Mouse (Mus musculus) testis, postnatal 14 days (tissue): Measurements from ENCODE around the gene Gm49661.

Experiments used
- DNase-seq: peaks from one replicate; pipeline ENCODE4 v3.0.0; 2021; ENCODE audit warnings: low spot score

Gm49661 gene

DNA sequence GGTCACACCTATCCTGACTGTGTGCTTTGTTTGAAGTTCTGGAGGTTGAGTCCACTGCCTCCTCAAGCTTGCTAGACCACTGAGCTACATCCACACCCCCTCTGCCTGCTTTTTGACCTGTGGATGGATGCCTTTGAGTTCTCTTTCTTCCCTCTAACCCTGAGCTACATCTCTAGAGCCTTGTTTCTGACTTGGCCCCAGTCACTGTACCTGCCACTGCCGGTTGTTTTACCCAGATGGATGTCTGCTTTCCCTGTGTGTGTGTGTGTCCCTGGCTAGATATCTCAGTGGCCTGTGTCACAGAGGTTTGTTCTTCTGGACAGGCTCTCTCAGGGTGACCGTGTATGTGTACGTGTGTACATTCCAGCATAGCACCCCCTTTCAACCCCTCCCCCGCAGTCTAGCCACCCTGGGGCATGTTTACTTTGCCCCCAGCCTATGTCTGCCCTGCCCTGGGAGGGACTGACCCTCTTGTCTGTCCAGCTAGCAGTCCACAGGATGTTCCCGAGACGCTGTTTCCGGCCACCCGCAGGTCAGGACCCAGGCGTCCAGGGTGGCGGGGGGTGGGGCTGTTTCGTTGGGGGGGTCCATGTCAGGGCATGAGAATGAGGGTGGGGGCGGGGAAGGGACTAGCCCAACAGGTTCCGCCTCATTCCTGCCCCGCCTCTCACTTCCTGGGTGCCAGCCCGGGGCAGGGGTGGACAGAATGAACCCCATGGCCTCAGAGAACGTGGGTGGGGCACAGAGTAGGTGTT lies 15.2 kb upstream of the Gm49661 start:
- DNase-seq = no peak

DNA sequence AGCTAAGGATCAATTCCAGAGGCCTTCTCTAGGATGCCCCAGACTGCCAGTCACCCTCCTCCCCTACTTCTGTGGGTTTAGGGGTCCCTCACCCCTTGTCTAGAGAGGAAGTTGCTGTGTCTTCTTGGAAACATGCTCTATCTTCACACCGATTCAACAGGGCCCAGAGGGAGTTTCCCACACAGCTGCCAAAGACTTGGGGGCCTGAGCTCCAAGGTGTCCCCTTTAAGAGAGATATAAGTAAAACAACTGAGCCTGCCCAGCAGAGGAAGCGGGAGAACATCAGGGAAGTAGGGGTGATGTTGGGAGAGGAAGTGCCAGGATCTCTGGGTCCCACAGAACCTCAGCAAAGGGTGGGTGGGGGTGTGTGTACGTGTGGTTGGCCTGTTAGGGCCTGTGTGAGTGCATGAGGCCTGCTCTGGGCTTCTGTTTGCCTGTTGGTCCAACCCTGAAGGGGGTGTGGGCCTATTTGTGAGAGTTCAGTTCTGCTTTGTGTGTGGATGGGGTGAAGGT lies 13.3 kb upstream of the Gm49661 start:
- no peak for DNase-seq

DNA sequence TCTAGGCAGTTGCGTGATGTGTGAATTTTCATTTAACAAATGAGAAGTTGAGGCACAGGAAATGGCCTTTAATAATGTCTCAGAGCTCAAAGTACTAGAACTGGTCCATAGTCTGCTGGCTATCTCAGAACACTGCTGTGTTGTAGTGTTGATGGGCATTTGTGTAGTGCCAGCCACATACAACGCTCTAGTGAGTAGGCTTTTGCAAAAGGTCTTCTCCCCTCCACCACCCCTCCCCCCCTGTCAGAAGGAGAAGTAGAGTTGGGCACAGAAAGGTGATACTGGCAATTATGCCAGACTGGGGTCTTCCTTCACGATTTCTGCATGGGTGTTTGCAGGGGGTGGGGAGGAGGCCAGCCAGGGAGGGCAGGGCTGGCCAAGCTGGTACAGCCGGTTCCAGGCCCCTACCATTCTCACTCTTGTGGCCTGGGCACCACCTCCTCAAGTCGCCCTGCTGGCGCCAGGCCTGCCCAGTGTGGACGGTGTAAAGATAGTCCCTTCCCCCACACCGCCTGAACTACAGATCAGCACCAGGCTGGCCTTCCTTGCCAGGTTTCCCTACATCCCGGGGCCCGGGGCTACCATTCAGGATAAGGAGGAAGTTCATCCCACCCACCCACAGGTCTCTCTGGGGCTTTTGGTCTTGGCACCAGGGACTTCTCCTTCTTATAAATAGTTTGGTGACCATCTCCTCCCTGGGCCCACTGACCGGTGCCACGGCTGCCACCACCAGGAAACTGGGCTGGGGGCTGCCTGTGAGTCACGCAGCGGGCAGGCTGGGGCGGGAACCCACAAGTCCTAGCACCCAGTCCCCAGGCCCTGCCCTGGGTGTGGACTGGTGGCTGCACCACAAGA lies 12.6 kb upstream of the Gm49661 start:
- no peak for DNase-seq

DNA sequence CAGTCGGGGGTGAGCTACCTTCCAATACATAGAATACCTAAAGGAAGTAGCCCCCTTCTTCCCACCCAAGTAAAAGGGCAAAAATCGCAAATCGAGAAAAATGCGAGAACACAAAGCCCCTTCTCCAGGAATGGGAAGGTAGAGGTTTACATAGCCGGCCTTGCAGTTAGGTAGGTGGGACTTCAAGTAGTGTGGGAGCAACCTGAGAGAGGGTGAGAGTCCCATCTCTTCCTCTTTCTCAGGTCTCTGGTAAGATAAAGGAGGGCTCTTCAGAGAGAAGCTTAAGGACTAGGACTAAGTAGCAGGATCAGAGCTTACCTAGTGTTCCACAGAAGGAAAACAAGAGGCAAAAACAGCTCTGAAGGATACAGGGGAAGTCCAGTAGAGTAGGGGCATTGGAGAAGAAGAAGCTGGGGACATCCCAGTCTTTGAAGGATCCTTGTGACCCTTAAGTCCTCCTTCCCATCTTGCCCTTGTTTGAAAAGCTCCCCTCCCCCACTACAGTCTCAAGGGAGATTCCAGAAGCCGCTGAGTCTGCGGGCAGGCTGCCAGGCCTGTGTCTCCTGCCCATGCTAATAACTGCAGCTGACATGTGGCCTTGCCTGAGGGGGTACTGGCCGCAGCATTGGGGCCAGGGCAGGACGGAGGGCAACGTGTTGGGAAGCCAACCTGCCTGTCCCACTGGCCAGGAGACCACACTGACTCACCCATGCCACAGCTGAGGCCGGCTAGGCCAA lies 11.6 kb upstream of the Gm49661 start:
- peak; percentile 57 for DNase-seq

DNA sequence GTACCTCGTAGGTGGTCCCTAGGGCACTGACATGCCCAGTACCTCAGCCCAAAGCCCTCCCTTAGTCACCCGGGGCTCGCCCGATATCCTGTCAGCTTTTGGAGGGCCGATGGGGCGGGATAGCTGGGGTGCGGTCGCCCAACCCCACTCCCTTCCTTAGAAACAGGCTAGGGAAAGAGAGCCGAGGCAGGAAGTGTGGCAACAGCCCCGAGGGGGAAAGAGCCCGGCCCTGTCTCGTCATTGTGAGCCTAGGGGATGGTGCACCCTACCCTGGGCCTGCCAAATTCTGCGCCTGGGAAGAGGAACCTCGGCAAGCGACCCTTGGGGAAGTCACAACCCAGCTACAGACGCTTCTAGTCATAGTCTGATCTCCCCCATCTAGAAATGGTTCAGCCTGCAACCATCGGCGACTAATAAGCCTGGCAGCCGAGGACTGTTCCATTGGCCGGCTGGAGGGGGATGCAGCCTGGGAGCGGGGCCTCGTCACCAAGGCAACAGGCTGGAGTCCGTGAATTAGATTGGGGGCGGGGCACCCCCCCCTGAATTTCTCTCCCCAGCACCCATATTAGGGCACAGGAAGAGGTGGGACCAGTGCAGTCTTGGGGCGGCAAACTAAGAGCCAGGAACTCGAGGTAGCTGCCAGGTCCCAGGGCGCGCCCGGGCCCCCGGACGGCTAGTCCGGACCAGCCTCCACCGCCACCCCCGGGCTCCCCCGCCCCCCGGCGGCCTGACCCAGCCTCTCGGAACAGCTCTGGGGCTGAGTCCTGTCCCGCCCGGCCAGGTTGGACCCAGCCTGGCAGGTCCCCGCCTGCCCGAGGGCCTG lies 10.6 kb upstream of the Gm49661 start:
- peak; percentile 86 for DNase-seq

DNA sequence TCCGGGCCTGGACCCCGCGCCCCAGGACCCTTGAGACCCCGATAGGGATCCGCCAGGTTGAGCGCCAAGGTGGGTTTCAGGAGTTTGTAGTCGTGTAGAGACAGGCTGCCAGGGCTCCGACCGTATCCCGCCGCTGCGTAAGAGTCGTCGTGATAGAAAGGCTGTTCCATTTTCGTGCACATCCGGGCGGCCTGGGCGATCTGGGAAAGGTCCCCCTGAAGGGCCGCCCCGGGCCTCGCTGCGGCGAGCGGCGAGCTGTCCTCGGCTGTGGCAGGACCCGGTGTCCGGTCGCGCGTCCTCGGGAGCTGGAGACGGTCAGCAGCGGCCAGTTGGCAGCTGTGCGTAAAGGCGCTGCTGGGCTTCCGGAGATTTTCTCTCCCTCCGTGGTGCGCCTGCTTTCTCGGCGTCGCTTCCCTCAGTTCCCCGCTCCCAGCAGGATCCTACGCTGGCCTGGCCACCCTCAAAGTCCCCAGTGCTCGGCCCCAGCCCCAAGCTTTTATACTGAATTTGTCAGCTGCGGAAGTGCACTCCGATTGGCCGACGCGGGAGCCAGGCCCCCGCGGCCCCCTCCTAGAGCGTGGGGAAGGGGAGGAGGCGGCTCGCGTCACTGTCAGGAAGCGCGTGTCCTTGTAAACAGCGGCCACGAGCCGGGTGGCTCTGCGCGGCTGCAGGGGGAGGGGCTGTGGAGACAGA lies 9.2 kb upstream of the Gm49661 start, which contains the start of gene Junb:
TSS of gene Junb (minus strand) at position 471 of the 693 bp plus-strand sequence.
- DNase-seq = peak; percentile 83

DNA sequence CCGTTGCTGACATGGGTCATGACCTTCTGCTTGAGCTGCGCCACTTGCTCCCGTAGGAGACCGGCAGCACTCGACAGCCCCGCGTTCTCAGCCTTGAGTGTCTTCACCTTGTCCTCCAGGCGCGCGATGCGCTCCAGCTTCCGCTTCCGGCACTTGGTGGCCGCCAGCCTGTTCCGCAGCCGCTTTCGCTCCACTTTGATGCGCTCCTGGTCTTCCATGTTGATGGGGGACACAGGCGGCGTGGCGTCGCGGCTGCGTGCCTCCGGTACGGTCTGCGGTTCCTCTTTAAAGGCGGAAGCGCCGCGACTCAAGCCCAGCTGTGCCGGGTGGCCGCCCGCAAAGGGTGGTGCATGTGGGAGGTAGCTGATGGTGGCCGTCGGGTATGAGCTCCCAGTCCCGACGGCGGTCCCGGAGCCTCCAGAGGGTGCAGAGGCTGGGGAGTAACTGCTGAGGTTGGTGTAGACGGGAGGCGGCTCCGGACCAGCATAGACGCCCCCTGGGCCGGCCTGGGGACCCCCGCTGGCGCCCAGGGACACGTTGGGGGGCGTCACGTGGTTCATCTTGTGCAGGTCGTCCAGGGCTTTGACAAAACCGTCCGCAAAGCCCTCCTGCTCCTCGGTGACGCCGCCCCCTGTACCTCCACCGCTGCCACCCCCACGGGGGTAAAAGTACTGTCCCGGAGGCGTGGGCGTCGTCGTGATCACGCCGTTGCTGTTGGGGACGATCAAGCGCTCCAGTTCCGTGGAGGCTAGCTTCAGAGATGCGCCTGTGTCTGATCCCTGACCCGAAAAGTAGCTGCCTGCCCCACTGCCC lies 8.4 kb upstream of the Gm49661 start:
- DNase-seq = peak; percentile 64

DNA sequence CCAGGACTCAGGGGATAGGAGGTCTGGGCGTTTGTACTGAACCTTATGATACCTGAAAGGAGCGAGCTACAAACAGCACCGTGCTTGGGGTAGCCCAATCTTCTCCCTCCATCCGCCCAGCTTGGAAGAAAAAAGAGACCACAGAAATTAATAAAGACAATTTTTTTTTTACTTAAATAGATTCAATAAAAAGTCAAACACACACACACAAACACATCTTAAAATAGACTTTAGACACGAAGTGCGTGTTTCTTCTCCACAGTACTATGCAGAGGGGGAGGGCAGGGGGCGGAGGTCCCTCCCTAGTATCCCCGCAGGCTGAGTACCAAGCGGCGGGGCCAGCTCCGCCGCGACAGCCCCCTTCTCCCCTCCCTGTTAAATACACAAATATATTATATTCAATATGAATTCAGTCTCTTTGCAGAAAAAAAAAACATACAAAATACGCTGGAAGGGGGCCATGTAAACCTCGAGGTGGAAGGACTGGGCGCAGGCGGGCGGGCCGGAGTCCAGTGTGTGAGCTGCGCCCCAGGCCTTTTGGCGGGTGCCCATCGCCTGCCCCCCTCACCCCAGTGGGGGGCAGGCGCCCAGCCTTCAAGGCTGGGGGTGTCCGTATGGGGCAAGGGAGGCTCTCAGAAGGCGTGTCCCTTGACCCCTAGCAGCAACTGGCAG lies 7.7 kb upstream of the Gm49661 start:
- DNase-seq = no peak

DNA sequence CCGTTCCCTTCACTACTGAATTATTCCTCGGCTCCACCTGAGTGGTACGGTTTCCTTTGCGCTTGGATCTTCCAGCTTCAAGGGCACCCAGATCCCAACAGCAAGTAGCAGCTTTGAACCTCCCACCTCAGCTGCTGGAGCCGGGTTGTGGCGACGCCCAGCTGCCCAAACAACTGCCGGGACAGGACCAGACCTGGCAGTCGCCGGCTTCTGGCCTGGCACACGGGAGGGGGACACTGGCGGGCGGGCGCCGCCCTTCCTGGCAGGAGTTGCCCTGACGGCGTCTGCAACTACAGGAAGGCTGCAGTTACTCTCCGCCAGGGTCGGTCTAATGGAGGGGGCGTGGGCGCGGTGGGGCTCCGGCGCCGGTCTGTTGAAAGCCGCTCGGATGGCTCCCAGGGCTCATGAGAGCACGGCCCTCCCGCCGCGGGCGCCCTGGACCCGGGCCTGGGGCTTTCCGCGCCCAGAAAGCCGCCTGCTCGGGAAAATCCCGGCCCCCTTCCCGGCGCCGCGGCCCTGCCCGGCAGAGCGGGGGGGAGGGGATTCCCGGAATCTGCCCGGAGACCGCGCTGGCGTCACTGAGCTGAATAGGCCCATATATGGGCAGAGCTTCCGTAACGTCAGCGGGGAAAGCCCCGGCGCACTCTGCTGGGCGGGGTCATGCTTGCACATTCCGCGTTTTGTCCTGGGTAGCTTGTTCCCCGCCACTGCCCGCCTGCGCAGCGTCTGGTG lies 7.0 kb upstream of the Gm49661 start:
- DNase-seq = peak; percentile 93

DNA sequence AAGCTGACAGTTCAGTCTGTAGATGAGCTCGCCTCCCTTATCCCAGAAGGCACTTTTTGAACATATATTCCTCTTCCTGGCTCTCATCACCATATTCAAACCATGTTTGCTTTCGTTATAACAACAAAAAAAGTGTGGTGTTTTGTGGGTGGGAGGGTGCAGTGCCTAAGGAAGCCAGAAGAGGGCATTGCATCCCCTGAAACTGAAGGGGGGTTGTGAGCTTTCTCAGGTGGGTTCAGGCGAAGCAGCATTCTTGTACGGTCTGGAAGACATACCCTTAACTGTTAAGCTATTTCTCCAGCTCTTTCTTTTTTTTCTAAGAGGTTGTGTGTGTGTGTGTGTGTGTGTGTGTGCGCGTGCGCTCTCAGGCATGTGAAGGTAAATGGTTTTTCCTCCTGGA lies 6.2 kb upstream of the Gm49661 start:
- no peak for DNase-seq

DNA sequence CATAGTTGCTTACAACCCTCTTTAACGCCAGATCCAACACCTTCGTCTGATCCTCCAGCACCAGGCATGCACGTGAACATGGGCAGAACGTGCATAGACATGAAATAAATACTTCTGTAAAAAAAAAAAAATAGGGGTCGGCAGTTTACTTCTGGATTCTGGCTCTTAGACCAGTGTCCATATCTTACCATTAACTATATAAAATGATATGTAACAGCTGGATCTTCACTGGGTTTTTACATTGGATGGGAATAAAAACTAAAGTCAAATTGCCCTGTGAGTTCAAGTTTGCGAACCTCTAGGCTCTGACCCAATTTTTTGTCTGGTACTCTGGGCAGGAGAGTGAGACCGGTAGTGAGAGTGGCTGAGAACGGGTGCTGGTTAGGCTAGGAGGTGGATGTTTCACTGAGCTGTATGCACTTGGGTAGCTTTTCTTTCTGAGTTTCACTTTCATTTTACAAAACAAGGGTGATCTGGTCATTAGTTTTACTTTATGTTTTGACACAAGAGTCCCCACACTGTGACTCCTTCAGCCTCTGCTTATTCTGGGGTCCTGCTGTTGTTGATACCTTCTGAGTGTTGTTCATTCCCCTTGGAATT lies 5.4 kb upstream of the Gm49661 start:
- no peak for DNase-seq

DNA sequence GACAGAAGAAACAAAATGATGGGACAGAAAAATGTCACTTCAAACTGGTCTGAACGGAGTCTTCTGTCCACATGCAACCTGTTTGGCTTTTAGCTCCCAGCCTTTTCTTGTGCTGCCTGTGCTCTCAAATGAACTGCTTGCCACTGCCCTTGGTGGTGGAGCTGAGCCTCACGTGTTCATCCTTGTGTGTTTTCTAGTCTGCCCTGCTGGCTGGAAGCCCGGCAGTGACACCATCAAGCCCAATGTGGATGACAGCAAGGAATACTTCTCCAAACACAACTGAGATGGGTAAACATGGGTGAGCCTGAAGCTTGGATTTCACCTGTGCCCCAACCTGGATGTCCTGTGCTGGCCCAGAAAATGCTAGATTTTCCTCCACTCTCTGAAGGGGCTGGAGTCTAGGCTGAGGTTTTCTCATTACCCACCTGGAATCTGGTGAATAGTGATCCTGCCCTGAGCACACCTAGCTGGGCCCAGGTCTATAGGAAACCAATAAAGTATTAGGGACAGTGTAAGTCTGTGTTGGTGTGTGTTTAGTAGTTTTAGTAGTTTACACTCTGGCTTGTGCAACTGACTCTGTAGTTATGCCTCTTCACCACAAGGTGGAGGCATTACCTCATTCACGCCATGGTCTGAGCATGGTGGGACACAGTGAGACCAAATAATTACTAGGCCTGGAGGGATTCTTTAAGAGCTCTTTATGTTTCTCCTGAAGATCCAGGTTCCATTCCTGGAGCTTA lies 4.7 kb upstream of the Gm49661 start:
- no peak for DNase-seq

DNA sequence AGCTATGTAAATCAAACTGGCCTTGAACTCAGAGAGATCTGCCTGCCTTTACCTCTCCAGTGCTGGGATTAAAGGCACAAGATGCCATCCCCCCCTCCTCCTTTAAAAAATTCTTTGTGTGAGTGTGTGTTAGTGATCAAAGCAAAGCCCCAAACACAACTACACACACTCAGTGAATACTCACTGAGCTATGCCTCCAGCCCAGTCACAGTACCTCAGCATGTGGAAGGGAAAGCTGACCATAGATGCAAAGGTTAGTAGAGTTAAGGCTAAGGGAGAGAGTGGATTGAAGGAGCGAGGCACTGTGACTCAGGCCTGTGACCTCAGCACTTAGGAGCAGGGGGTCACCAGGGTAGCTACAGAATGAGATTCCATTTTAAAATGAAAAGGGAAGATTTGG lies 3.8 kb upstream of the Gm49661 start:
- no peak for DNase-seq

DNA sequence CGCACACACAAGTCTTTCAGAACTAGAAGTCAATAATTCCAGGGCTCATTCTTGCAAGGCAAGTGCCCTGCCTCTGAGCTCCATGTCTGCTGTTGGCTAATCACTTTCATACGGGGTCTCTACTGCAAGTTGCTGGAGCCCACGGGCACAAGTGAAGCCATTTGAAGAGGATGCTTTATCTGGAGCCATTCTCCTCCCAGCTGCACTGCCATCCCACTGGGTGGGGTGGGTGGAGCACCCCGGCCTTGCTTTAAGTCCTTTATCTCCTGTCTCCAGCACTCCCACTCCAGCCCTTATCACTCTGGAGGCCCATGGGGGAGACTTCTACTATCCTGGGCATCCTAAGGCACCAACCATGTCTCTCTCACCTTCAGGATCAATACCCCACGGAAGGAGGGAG lies 1.7 kb upstream of the Gm49661 start:
- DNase-seq = no peak

DNA sequence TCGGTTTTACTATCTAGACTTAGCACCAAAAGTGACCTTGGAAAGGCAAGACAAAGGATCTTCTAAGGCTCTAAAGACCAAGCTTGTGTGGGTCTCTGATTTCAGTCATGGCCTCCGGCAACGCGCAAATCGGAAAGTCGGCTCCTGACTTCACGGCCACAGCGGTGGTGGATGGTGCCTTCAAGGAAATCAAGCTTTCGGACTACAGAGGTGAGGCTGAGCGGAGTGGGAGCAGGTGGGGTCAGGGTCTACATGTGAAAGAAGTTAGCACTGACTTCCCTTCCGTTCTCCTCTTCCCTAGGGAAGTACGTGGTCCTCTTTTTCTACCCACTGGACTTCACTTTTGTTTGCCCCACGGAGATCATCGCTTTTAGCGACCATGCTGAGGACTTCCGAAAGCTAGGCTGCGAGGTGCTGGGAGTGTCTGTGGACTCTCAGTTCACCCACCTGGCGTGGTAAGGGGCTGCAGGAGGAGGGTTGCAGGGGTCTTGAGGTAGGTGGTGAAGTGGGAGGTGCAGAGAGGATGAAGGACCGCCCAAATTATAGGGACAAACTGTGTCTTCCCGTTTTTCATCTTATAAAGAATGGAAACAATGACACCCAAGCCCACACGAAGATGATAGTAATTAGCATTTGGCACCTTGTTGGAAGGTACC lies 1.0 kb upstream of the Gm49661 start:
- no peak for DNase-seq

DNA sequence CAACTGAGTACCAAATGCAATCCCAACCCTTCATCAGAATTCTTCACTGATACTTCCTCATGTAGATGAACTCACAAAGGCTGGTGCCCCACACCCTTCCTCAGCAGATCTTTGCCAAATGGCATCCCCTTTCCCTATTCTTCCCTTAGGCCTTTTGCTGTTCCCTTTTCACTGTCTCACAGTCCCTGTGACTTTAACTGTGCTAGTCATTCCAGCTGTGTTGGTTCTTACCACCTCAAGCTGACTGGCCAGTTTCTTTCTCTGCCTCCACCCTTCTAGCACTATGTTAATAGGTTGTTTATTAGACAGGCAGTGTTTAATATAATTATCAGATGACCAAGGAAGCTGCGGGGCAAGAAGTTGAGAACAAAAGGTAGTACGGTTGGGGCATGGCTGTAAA lies 583 bp downstream of the Gm49661 start:
- no peak for DNase-seq
